ENCODE assay signal across 8 mouse cellular contexts in genomic region chr1:37029154-37029907, GRCm38 (mm10). TPM values are rescaled to one million over a fixed set of nuclear protein-coding genes. Genes with fewer than 3 reads are reported as not detected.
DNase-seq lines count a peak whose midpoint lies in the region; ATAC-seq and TF ChIP-seq lines count a peak whose summit lies in the region.

No protein-coding gene starts in this region.

- DNase-seq in 3134 (ENCODE audit: extremely low read depth, insufficient read length, low spot score) = peak; percentile 7
- DNase-seq in adrenal gland, adult 8-10 months = peak; percentile 35
- DNase-seq in layer of hippocampus, adult 11-12 months (ENCODE audit: low spot score) = peak; percentile 56
- peak; percentile 56 for DNase-seq in liver, postnatal 0 days
- DNase-seq in stomach, postnatal 0 days (ENCODE audit: low spot score) = peak; percentile 81

- TF ChIP-seq CTCF in liver, postnatal 0 days (IDR thresholded peaks at IDR 0.05; ENCODE audit: low read depth) = no peak
- TF ChIP-seq CTCF in stomach, postnatal 0 days (IDR thresholded peaks at IDR 0.05; ENCODE audit: low read depth) = peak; percentile 26; the same call in 1 of the 2 replicates

- H3K4me1 ChIP-seq in forebrain, embryonic 12.5 days = peaks cover 9% of the 10 kb centered on the region
- 0 out of 2 replicates have a peak, but pooled peaks cover 3% of the 10 kb centered on the region for H3K4me1 ChIP-seq in heart, embryonic 16.5 days (ENCODE audit: control insufficient read depth, insufficient read depth, low read length)
- H3K4me1 ChIP-seq in liver, postnatal 0 days (ENCODE audit: insufficient read depth) = peaks cover 8% of the 10 kb centered on the region
- H3K4me1 ChIP-seq in neural tube, embryonic 12.5 days = 0 out of 2 replicates have a peak, but pooled peaks cover 4% of the 10 kb centered on the region
- H3K4me1 ChIP-seq in stomach, postnatal 0 days (replicated peaks; ENCODE audit: control insufficient read depth, insufficient read depth) = no peaks in the 10 kb centered on the region; the same call in 1 of the 2 replicates

- WGBS in forebrain, embryonic 12.5 days = 2% methylated on average over 26 of the region's 26 CpGs
- WGBS in heart, embryonic 16.5 days = 2% methylated on average over 26 of the region's 26 CpGs
- WGBS in liver, postnatal 0 days (ENCODE audit: insufficient replicate concordance) = 5% methylated on average over 26 of the region's 26 CpGs
- 3% methylated on average over 26 of the region's 26 CpGs for WGBS in neural tube, embryonic 12.5 days
- 2% methylated on average over 26 of the region's 26 CpGs for whole genome bisulfite sequencing in stomach, postnatal 0 days

- H3K36me3 ChIP-seq in forebrain, embryonic 12.5 days (replicated peaks) = no peaks in the 10 kb centered on the region
- H3K36me3 ChIP-seq in heart, embryonic 16.5 days (ENCODE audit: control insufficient read depth, insufficient read depth) = no peaks in the 10 kb centered on the region
- H3K36me3 ChIP-seq in liver, postnatal 0 days (replicated peaks; ENCODE audit: insufficient read depth, low read length) = no peaks in the 10 kb centered on the region
- no peaks in the 10 kb centered on the region for H3K36me3 ChIP-seq in neural tube, embryonic 12.5 days
- H3K36me3 ChIP-seq in stomach, postnatal 0 days (ENCODE audit: control insufficient read depth, insufficient read depth, low read length) = no peaks in the 10 kb centered on the region

- H3K4me2 ChIP-seq in forebrain, embryonic 12.5 days = peak overlapping the region; percentile 85
- H3K4me2 ChIP-seq in heart, embryonic 16.5 days (ENCODE audit: low read depth, low read length) = peak overlapping the region; percentile 73
- peak overlapping the region; percentile 58 for H3K4me2 ChIP-seq in liver, postnatal 0 days (ENCODE audit: low read depth, low read length)
- H3K4me2 ChIP-seq in neural tube, embryonic 12.5 days (replicated peaks) = peak overlapping the region; percentile 77
- H3K4me2 ChIP-seq in stomach, postnatal 0 days (replicated peaks; ENCODE audit: low read depth) = peak overlapping the region; percentile 69

- H3K9ac ChIP-seq in forebrain, embryonic 12.5 days = peak overlapping the region; percentile 53
- H3K9ac ChIP-seq in heart, embryonic 16.5 days (ENCODE audit: low read length) = peak overlapping the region; percentile 19
- no peak overlapping the region; the same call in 1 of the 2 replicates for H3K9ac ChIP-seq in liver, postnatal 0 days (replicated peaks)
- peak overlapping the region; percentile 30; the same call in 1 of the 2 replicates for H3K9ac ChIP-seq in neural tube, embryonic 12.5 days
- H3K9ac ChIP-seq in stomach, postnatal 0 days (ENCODE audit: low read length) = peak overlapping the region; percentile 54

- no peaks in the 10 kb centered on the region for H3K9me3 ChIP-seq in forebrain, embryonic 12.5 days
- no peaks in the 10 kb centered on the region for H3K9me3 ChIP-seq in heart, embryonic 16.5 days (replicated peaks; ENCODE audit: control insufficient read depth, low read length)
- H3K9me3 ChIP-seq in liver, postnatal 0 days (ENCODE audit: low read length) = no peaks in the 10 kb centered on the region
- H3K9me3 ChIP-seq in neural tube, embryonic 12.5 days = no peaks in the 10 kb centered on the region
- no peaks in the 10 kb centered on the region for H3K9me3 ChIP-seq in stomach, postnatal 0 days (ENCODE audit: control insufficient read depth, low read length)

- H3K27ac ChIP-seq in forebrain, embryonic 12.5 days = peak overlapping the region; percentile 56
- no peak overlapping the region for H3K27ac ChIP-seq in heart, embryonic 16.5 days (ENCODE audit: low read length)
- H3K27ac ChIP-seq in liver, postnatal 0 days (ENCODE audit: low read depth) = no peak overlapping the region
- H3K27ac ChIP-seq in neural tube, embryonic 12.5 days = no peak overlapping the region
- H3K27ac ChIP-seq in stomach, postnatal 0 days (replicated peaks) = peak overlapping the region; percentile 88

- H3K27me3 ChIP-seq in forebrain, embryonic 12.5 days = no peaks in the 10 kb centered on the region; the same call in 1 of the 2 replicates
- peaks cover 2% of the 10 kb centered on the region; the same call in 1 of the 2 replicates for H3K27me3 ChIP-seq in heart, embryonic 16.5 days (ENCODE audit: control insufficient read depth, insufficient read depth, low read length)
- H3K27me3 ChIP-seq in liver, postnatal 0 days (ENCODE audit: insufficient read depth, low read length) = no peaks in the 10 kb centered on the region
- H3K27me3 ChIP-seq in neural tube, embryonic 12.5 days (replicated peaks) = no peaks in the 10 kb centered on the region
- no peaks in the 10 kb centered on the region for H3K27me3 ChIP-seq in stomach, postnatal 0 days (ENCODE audit: control insufficient read depth, insufficient read depth, low read length)

- TF ChIP-seq EP300 in liver, postnatal 0 days (IDR thresholded peaks at IDR 0.05; ENCODE audit: low read depth) = no peak
- no peak for TF ChIP-seq EP300 in stomach, postnatal 0 days (optimal IDR thresholded peaks at IDR 0.05)

- peak; percentile 99 for ATAC-seq in forebrain, embryonic 12.5 days (ENCODE audit: low FRiP score)
- ATAC-seq in heart, embryonic 16.5 days (replicated peaks; ENCODE audit: extremely low read depth, insufficient read depth, low FRiP score) = peak; percentile 77
- no peak for ATAC-seq in liver, postnatal 0 days
- ATAC-seq in neural tube, embryonic 12.5 days (ENCODE audit: low FRiP score, low read depth) = peak; percentile 98
- ATAC-seq in stomach, postnatal 0 days (ENCODE audit: low FRiP score, low TSS enrichment) = peak; percentile 91

- H3K4me3 ChIP-seq in forebrain, embryonic 12.5 days (replicated peaks) = peak overlapping the region; percentile 54
- peak overlapping the region; percentile 57 for H3K4me3 ChIP-seq in heart, embryonic 16.5 days (ENCODE audit: low read length)
- peak overlapping the region; percentile 33 for H3K4me3 ChIP-seq in liver, postnatal 0 days (ENCODE audit: low read depth, low read length)
- peak overlapping the region; percentile 44 for H3K4me3 ChIP-seq in neural tube, embryonic 12.5 days
- peak overlapping the region; percentile 43 for H3K4me3 ChIP-seq in stomach, postnatal 0 days (ENCODE audit: low read depth, low read length)

RNA-seq across cellular contexts. Expression of gene Vwa3b, which starts 2.9 kb away (rescaled TPM):
- 1 to 10 TPM in 2 of 4 experiments, under 1 TPM in 2; 0.46 to 1.3 (median 1.0) TPM for total RNA-seq in adrenal gland, adult 8-10 months (2022)
- polyA plus RNA-seq in forebrain, embryonic 12.5 days (2016; fragmentation: Nextera tagmentation; extraction: Ambion mirVana) = 0.82 and 1.8 TPM in 2 replicates
- 0.11 and 0.49 TPM in 2 replicates for polyA plus RNA-seq in heart, embryonic 16.5 days (2015; fragmentation: Nextera tagmentation; extraction: Ambion mirVana)
- 1.1 and 1.8 TPM in 2 replicates for polyA plus RNA-seq in liver, postnatal 0 days (2015; fragmentation: Nextera tagmentation; extraction: Ambion mirVana)
- 0.27 and 0.42 TPM in 2 replicates for polyA plus RNA-seq in neural tube, embryonic 12.5 days (2016; fragmentation: Nextera tagmentation; extraction: Ambion mirVana)
- polyA plus RNA-seq in stomach, postnatal 0 days (2015; fragmentation: Nextera tagmentation; extraction: Ambion mirVana) = 1.1 and 1.7 TPM in 2 replicates

Comparison
In these comparisons a context has a peak if more than half of its experiments do, and no peak if none do; other contexts are left out.
1. DNase-seq: peak in every context shown above with its lines; median percentile 81 in stomach, postnatal 0 days; 56 in layer of hippocampus, adult 11-12 months; 56 in liver, postnatal 0 days; 35 in adrenal gland, adult 8-10 months; 7 in 3134.
2. H3K27ac ChIP-seq: peak in forebrain, embryonic 12.5 days (single experiment) and stomach, postnatal 0 days (single experiment); none in heart, embryonic 16.5 days (single experiment), liver, postnatal 0 days (single experiment) and neural tube, embryonic 12.5 days (single experiment).
3. Peak in every context shown above with its lines, with median percentiles within 50 percentile points of each other: H3K4me2 ChIP-seq and H3K4me3 ChIP-seq.